Mouse (Mus musculus) Patski (cell line): Measurements from ENCODE around the gene Rfxap. TPM values are rescaled to one million over a fixed set of nuclear protein-coding genes. Genes with fewer than 3 reads are reported as not detected.
"Not testable (repeated sequence)": the region's sequence is repeated elsewhere in the genome, so short reads cannot be mapped to it uniquely, and the experiment has no call there.

Experiments used
- ATAC-seq: fragments of 100-300 bp; one replicate; pipeline ENCODE4 v1.8.0; 2021
- CTCF ChIA-PET: fragments of 350-600 bp; sonication (Branson Sonifier 250); formaldehyde crosslinking; loops from one replicate; lab custom pipeline; 2022; ENCODE audit warnings: inconsistent platforms; lab: Charles Lee
- POLR2A ChIA-PET: fragments of 350-600 bp; sonication (Branson Sonifier 250); formaldehyde crosslinking; loops from one replicate; lab custom pipeline; 2022; ENCODE audit warnings: antibody characterized with exemption, inconsistent platforms; lab: Charles Lee
- DNase-seq: peaks from one replicate; pipeline ENCODE4 v3.0.0-alpha.2; 2011; ENCODE audit warnings: low read depth, low spot score
- H3K27me3 ChIP-seq: fragments of 371-371 bp; one replicate; pipeline ENCODE4 v1.5.1; 2021
- CTCF ChIP-seq: fragments of 100-300 bp; IDR thresholded peaks from one replicate; pipeline ENCODE4 v1.5.1; 2021
- in situ Hi-C: fragments of 300-500 bp; cut with MboI; formaldehyde crosslinking; loops from 3 replicates; pipeline ENCODE4 v1.11.1; 2018; ENCODE audit warnings: low pct_unique_long_range_greater_than_20kb, mixed read lengths
- polyA plus RNA-seq: library from polyadenylated mRNA; unstranded; gene quantifications from one replicate; pipeline ENCODE4 v1.2.3, GENCODE M21; 2021

Rfxap gene
- polyA plus RNA-seq, 1 experiment from 2014 or later, result 61.7 TPM

- no peak for DNase-seq
- ChIA-PET CTCF (interaction anchor here (0.9 to 1.0 kb wide), 2 partner anchors 24 to 34 kb away, joined by 3 read pairs; partner anchors contain the start of gene Alg5), POLR2A (no interaction called here)
- TF ChIP-seq CTCF, result no peak
- ATAC-seq, result no peak
- in situ Hi-C loops, result no loop called here
- no peaks in the 10 kb centered on the region for H3K27me3 ChIP-seq
Observed at GRCm38 (mm10) chr3:54769349-54770275, 38.0 kb downstream of the Rfxap start.

GRCm38 (mm10) chr3:54768592-54768991 is 39.0 kb downstream of the Rfxap start:
- POLR2A ChIA-PET, result no interaction called here
- ATAC-seq, result no peak
- DNase-seq, result no peak
- no peaks in the 10 kb centered on the region for H3K27me3 ChIP-seq
- CTCF ChIA-PET, result no interaction called here
- in situ Hi-C loops, result no loop called here
- TF ChIP-seq CTCF, result no peak

DNA sequence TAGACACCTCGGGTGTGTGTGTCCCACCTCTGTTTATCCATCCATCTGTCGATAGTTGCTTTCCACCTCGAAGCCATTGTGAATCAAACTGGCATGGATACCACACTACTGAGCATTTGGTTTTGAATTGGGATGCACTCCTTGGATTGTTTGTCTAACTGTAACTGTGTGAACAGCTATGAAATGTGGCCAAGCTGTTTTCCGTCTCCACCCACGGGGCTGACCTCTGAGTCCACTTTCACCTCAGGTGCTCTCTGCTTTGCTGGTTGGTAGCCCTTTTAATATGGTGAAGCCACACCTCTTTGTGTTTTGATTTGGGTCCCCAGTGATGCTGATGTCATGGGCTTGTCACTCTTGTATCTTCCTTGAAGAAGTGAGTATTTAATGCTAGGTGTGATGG is 40.8 kb downstream of the Rfxap start:
- DNase-seq, result no peak
- TF ChIP-seq CTCF, result no peak
- CTCF ChIA-PET, result no interaction called here
- in situ Hi-C loops, result no loop called here
- H3K27me3 ChIP-seq, result no peaks in the 10 kb centered on the region
- ATAC-seq, result no peak
- POLR2A ChIA-PET, result interaction anchor here (0.7 kb wide), 2 partner anchors 13 to 1292 kb away, joined by 3 to 4 read pairs; no protein-coding TSS in a partner anchor

DNA sequence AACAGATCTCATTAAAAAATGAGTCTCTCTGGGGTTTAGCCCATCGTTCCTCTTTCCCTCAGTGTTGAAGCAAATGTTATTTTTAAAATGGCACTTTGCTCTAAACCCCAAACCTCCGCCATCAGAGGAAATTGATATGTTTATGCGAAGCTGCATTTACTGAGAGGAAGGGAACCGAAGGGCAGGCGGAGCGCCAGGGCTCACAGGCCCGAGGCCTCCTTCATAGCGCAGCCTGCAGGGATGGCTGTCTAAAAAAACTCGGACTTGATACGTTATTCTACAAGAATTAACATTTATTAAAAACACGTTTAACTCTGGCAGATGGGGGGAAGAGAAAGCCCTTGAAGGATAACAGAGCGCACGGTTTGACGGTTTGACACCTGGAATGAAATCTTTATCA is 41.6 kb downstream of the Rfxap start:
- ATAC-seq, result no peak
- in situ Hi-C loops, result no loop called here
- no peak for DNase-seq
- TF ChIP-seq CTCF, result no peak
- ChIA-PET CTCF (no interaction called here), POLR2A (interaction anchor here (0.7 kb wide), 2 partner anchors 14 to 1292 kb away, joined by 3 to 4 read pairs; no protein-coding TSS in a partner anchor)
- no peaks in the 10 kb centered on the region for H3K27me3 ChIP-seq

- H3K27me3 ChIP-seq, POLR2A ChIA-PET, in situ Hi-C loops, ATAC-seq, DNase-seq: not testable (repeated sequence)
- CTCF ChIA-PET, result interaction anchor here (1.6 kb wide), 1 partner anchor 30 kb away, joined by 7 read pairs; the partner anchor contains the start of genes Alg5 and Exosc8
- TF ChIP-seq CTCF, result peak; percentile 57
Observed at GRCm38 (mm10) chr3:54765521-54765920, 42.1 kb downstream of the Rfxap start.

DNA sequence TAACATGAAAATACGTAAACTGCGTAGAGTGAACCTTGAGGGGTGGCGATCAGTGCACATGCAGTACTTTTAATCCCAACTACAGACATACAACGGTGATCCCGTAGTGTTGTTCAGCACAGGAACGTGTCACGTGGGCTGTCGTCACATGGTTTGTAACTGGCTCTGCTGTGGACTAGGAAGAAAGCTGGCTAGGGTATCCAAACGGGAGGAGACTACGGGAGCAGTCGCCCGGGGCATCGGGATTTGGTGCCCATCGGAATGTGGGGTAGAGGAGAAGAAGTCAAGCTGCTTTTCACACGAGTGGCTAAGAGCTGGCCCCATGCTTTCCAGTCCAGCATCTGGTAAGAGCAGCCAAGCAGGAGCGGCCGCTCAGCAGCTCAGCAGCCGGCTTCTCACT is 43.2 kb downstream of the Rfxap start:
- ChIA-PET POLR2A (interaction anchor here (0.5 kb wide), 1 partner anchor 655 kb away, joined by 3 read pairs; no protein-coding TSS in a partner anchor), CTCF (interaction anchor here (1.6 kb wide), 1 partner anchor 29 kb away, joined by 7 read pairs; the partner anchor contains the start of genes Alg5 and Exosc8)
- no peaks in the 10 kb centered on the region for H3K27me3 ChIP-seq
- in situ Hi-C loops, result no loop called here
- ATAC-seq (no peak), DNase-seq (no peak)
- no peak for TF ChIP-seq CTCF

DNA sequence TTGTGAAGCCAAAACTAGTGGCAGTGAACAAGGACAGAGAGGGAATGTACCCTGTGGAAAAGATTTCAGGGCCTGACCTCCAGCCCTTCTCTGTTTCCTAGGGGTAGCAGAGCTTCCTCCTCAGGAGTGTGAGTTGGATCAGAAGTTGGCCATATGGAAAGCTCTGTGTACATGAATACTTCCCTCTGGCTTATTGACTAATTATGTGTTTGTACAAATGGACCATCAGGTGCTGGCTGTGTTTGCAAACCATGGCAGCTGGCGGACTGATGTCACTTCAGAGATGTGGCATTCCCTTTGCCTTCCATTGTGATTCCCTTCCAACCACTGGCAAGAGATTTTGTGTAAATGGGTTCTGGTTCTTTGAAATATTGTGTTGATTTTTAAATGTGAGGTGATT is 46.3 kb downstream of the Rfxap start:
- CTCF ChIA-PET, result interaction anchor here (1.1 kb wide), 1 partner anchor 10 kb away, joined by 4 read pairs; no protein-coding TSS in a partner anchor
- POLR2A ChIA-PET, result no interaction called here
- DNase-seq (no peak), ATAC-seq (no peak)
- no peak for TF ChIP-seq CTCF
- in situ Hi-C loops, result no loop called here
- no peaks in the 10 kb centered on the region for H3K27me3 ChIP-seq

GRCm38 (mm10) chr3:54760321-54761115 is 47.1 kb downstream of the Rfxap start:
- DNase-seq (no peak), ATAC-seq (no peak)
- in situ Hi-C loops, result no loop called here
- ChIA-PET CTCF (no interaction called here), POLR2A (no interaction called here)
- H3K27me3 ChIP-seq, result no peaks in the 10 kb centered on the region
- TF ChIP-seq CTCF, result no peak

GRCm38 (mm10) chr3:54759211-54759610 is 48.4 kb downstream of the Rfxap start:
- TF ChIP-seq CTCF, result no peak
- in situ Hi-C loops, result no loop called here
- POLR2A ChIA-PET, result no interaction called here
- no peaks in the 10 kb centered on the region for H3K27me3 ChIP-seq
- no peak for ATAC-seq
- CTCF ChIA-PET, result interaction anchor here (1.2 kb wide), 1 partner anchor 13 kb away, joined by 3 read pairs; no protein-coding TSS in a partner anchor
- DNase-seq, result no peak

DNA sequence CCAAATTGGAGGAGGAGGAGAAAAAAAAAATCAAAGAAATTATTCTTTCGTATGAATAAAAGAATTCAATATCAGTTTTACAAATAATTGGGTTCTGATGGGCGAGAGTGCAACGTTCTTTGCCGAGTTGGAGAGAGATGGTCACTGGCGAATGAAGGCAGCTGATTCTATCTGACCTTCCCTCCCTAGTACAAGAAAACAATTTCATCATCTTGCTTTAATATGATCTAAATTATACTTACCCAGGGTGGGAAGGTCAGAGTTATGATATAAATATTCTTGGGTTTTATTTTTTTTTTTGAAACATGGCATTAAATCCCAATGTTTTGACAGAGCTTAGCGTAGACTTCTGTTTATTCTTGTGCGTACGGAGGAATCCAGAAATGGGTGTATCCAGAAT is 50.1 kb downstream of the Rfxap start:
- DNase-seq (no peak), ATAC-seq (no peak)
- TF ChIP-seq CTCF, result no peak
- ChIA-PET CTCF (interaction anchor here (1.5 kb wide), 1 partner anchor 22 kb away, joined by 4 read pairs; the partner anchor contains the start of gene Alg5), POLR2A (no interaction called here)
- in situ Hi-C loops, result no loop called here
- no peaks in the 10 kb centered on the region for H3K27me3 ChIP-seq
